Mouse (Mus musculus) G1E (cell line): ENCODE data around the gene Anapc13.

Experiments
- CTCF ChIP-seq: IDR thresholded peaks from 2 replicates; pipeline ENCODE4 v1.5.1; 2012; ENCODE audit warnings: low read depth, low read length, inconsistent platforms, mixed read lengths
- GATA1 ChIP-seq: IDR thresholded peaks from 2 replicates; pipeline ENCODE4 v1.6.1; 2012; ENCODE audit warnings: borderline replicate concordance, low read length, inconsistent platforms, mixed read lengths
- TAL1 ChIP-seq: conservative IDR thresholded peaks from 2 replicates; pipeline ENCODE4 v1.6.1; 2012; ENCODE audit warnings: low read depth, low read length, inconsistent platforms, mixed read lengths

DNA sequence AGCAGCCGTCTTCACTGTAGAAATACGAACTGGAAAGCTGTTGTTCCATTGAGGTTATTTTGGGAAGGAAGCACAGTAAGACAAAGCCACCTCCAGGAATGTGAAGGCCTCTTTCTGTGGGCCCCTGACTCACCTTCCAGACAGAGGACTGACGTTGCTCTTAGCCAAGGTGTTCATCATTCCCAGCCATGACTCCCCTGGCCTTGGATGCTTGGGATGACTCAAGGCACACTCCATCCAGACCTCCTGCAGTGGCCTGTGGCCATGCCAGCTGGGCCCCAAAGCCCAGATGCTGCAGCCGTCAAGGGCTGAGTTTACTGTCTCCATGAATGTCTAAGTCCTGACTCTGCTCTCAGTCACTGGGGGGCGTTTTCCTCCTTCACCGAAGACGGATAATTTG is 47.3 kb downstream of the Anapc13 start:
- no peak for TF ChIP-seq CTCF
- no peak for TF ChIP-seq TAL1
- no peak for TF ChIP-seq GATA1
